Mouse (Mus musculus) NIH3T3 (cell line): ENCODE measurements around the gene Tmem213.

Source experiments
- DNase-seq: peaks from one replicate; pipeline ENCODE4 v3.0.0-alpha.2; 2012; ENCODE audit warnings: low read depth

Gene Tmem213

DNA sequence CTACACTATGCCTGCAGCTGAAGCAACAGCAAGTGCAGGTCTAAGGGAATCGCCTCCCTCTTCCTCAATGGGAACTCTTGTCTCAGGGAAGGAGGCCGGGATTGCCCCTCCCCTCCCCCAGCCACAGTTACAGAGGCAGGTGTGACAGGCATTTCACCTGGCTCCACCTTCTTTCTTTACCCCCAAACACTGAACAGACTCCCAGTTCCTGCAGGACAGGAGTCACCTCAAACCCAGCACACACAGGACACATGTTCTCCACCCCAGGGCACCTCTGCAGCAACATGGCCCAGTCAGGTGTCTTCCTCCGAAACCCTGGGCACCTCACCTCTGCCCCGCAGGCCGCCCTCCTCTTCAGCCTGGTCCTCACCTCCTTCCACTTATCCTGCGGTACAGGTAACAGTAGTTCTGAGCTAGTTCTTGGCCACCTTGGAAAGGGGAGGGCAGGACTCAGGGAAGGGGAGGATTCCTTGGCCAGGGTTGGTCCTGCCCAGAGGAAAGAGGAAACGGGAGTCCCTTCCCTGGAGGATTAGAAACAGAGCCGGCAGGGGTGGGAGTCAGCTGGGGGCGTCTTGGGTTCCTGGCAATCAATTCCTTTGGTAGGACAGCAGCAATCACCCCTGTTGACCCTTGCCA lies at the start of gene Tmem213:
Gene Tmem213 (plus strand): TSS at position 96 of the 636 bp plus-strand sequence.
- DNase-seq: no peak

DNA sequence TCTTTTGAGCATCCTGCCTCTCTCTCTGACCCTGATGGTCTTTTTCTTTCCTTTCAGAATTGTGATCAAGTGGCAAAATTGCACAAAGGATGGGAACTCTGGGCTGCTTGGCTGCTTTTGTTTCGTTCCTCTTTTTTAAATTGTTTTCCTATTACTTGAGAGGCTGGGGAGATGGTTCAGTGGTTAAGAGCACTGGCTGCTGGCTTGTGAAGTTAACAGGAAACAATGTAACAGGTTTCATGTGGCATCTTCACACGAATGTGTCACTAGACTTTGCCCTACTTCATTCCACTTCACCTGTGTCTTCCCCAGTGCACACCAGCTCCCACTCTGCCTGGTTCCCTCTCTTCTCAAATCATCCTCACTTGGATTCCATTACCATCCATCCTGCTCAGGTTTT lies 44.4 kb upstream of the Tmem213 start:
- no peak for DNase-seq

DNA sequence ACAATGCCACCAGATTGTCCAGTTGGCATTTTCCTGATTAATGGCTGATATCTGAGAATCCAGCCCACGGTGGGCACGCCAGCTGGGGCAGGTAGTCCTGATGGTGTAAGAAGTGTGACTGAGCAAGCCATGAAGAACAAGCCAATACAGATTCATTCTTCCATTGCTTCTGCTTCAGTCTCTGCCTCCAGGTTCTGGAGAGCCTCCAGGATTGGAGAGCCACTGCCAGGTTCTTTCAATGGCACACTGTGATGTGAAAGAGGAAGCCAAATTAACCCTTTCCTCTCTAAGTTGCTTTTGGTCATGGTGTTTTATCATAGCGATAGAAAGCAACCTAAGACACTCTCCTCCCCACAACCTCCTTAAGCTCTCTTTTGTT lies 43.9 kb upstream of the Tmem213 start:
- no peak for DNase-seq

DNA sequence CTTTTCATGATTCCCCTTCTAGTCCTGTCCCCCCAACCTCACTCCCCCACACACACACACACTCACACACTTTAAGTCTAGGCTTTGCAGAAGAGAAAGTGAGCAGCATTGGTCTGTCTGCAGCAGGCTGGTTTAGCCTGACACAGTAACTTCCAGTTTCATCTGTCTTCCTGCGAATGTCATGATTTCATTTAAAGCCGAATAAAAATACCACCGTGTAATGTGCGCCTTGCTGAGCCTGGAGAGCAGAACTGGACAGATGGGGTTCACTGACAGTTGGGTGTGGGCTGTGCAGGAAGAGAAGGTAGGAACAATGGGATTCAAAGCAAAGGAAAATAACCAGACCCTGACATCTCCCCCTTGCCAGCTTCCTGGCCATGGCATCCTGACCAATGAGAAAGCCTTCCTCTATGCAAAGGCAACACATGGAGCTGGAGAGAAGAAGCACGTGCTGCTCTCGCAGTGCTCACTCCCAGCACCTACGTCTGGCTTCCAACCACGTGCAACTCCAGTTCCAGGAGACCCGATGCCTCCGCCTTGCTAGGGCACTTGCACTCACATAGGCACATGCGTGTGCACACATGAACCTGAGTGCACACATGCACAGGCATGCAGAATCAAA lies 43.4 kb upstream of the Tmem213 start:
- no peak for DNase-seq

DNA sequence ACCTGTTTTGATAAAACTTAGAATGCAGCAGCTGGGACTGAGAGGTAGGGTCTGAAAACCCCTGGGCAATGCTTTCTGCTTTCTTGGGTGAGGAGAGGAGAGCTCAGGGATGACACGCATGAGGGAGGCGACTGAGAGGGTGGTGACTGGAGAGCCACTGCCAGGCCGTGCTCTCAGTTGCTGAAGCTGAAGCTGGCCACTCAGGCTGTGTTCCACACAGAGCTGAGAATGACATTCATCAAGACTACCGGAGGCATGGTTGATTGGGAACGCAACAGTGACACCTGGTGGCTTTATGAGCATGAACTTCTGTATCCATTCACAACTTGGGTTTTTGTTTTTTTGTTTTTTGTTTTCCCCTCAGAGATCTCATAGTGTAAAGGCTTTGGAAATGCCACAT lies 42.8 kb upstream of the Tmem213 start:
- peak; percentile 91 for DNase-seq

DNA sequence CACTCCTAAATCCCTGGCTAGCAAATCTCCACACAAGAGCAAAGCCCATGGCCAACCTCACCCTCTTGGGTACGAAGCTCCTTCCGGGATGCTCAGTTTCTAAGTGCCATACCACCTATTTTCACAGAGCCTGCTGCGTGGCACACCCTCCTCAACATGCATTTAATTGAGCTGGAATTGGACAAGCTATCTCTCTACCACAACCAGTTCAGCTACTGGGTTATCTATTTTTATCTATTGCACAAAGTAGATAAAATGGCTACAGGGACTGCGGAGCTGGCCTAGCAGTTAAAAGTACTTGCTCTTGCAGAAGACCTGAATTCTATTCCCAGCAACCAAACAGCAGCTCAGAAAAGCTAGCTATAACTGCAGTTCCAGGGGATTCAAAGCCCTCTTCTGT lies 37.8 kb upstream of the Tmem213 start:
- DNase-seq: no peak

DNA sequence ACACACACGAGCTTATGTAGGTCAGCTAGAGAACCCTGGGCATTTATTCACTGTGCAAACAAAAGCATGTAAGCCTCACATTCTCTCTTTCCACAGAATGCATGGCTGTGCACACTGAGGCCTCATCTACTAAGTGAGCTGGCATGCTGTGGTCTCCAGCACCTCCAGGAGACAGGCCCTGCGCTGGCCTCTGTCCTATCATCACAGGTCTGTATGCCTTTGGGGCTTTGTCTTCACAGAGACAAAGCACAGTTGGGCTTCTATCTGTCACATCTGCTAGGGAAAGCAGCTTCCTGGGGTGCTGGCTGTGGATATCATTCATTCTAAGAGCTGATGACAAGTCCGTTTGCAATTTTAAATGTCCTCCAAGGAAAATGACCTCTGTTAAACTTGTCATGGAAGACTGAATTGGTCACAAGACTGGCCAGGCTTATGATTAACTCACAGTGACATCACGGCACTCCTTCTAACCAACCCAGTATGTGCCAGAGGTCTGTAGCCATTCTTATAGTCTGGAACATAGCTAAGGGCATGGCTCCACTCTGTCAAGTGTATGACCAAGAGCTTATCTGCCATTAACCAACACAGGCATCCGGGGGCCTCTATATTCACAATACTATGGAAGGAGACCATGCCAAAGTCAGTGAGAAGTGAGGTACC lies 36.8 kb upstream of the Tmem213 start:
- peak; percentile 24 for DNase-seq

DNA sequence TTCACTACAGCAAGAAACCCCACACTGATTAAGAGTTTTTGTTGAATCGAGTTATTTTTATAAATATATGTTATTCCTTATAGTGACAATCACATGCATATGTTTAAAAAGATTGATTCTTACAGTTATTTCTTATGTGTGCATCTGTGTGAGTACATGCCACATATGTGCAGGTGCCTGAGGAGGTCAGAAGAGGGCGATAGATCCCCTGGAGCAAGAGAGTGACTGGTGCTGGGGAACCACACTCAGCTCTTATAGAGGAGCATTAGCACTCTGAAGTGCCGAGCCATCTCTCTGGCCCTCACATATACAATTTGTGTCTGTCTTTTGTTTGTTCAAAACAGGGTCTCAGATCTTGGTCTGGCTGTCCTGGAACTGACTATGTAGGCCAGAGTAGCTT lies 35.5 kb upstream of the Tmem213 start:
- DNase-seq: no peak

DNA sequence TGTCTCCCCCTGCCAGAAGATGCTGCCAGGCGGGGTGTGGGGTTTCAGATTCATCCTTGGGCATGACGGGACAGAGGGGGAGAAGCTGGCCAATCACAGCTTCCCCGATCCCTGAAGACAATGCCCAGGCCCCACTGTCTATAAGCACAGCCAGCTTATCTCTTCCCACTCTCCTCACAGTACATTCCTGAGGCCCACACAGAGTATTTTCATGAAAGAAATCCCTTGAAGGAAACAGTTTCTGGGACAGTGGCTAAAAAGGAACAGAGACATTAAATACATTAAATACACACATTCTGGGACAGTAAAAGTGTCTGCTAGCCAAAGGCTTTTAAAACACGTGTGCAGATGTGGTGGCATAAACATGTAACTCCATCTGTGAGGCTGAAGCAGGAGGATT lies 28.7 kb upstream of the Tmem213 start:
- DNase-seq: no peak

DNA sequence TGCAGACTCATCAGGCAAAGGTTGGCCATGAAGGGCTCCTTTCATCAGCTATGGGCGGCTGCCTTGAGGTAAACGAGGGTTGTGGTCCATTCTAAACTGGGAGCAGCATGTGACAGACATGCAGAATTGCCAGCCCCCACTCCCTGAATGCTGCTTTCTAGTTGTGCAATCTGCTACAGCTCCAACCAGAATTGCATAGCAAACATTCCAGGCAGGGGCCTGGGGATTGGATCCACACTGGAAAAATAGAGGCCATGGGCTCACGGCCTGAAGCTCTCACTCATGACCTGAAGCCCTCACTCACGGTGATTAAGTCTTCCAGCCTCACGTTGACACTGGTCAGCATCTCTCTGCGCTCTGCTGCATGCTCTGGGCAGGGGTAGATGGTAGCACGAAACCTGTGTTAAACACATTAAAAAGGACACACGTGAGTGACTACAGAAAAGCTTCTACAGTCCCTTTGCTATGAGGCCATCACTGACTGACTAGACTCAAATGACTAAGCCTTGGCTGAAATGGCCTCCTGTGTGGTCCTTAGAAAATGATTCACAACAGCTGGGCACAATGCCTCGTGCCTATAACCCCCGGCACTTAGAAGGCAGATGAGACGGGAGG lies 27.2 kb upstream of the Tmem213 start:
- peak; percentile 92 for DNase-seq

DNA sequence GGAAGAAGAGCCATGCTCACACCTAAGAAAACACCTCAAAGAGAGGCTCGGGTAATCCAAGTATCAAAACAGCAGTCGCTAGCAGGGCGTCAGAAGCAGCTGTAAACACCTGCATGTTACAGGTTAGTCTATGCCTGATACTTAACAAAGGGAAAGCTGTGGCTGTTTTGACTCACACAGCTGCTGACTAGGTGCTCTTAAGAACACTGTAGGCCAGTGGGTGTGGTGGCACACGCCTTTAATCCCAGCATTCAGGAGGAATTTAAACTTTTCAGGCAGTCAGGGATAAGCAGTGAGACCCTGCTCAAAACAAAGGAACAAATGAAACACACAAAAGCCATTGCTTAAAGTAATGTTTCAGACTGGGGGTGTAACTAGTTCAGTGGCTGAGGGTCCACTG lies 25.9 kb upstream of the Tmem213 start:
- no peak for DNase-seq

DNA sequence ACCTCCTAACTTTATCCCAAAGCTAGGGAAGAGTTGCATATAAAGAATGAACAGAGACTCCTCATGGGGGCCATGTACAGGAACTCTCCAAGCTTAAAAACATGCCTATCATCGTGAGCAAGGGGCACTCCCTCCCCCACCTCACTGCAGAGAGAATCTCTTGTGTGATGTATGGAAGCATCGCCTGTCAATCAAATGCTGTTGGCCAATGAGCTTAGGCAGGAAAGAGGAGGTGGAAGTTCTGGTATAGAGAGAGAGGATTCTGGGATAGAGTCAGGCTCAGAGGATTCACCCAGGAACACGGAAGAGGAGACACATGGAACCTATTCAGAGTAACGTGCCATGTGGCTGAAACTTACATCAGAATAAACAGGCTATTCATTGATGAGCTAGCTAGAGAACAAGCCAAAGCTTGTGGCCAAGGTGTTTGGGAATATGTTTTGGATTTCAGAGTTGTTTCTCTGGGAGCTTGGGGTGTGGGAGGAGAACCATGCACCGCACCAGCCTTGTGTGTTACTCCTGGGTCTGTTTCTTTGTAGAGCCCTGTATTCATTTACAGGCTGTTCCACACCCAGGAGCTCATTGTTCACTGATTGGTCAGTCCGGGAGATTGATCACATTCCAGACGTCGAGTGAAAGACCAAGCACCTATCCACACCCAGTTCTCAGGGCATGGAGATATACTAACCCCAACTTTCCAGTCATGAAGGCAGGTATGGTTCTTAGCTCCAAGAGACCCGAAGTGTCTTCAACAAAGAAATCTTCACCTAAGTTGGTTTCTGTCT lies 21.6 kb upstream of the Tmem213 start:
- DNase-seq: no peak

DNA sequence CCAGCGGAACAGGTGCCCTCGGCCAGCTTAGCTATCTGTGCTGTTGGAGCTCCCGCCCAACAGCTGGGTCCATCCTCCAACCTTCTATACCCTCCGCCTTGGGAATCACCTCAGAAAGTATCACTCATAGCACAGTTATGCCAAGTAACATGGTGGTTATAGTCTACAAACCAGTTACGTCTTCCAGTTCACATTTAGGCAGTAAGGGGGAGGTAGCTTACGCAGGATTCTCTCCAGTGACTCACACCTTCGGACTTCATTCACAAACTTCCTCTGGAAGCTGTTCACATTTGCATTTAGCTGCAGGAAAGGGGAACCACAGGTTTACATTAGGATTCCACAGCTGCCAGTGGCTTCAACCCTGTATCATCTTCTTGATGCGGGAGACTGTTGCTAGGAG lies 16.5 kb upstream of the Tmem213 start:
- DNase-seq: peak; percentile 77

DNA sequence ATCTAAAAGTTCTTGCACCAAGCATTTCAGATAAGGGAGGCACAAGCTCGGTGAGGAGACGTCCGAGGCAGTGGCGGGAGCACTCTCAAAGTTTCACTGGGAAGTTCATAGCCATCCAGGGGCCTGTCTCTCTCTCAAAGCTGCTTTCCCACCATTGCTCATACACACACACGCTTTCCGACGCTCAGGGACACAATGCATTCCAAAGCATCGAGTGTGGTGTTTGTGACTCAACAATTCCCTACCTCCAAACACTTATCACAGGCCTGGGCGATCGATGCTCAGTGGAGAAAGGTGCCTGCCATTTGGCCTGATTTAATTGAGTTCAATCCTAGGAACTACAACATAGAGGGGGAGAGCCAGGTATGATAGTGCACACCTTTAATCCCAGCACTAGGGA lies 14.4 kb upstream of the Tmem213 start:
- peak; percentile 52 for DNase-seq

DNA sequence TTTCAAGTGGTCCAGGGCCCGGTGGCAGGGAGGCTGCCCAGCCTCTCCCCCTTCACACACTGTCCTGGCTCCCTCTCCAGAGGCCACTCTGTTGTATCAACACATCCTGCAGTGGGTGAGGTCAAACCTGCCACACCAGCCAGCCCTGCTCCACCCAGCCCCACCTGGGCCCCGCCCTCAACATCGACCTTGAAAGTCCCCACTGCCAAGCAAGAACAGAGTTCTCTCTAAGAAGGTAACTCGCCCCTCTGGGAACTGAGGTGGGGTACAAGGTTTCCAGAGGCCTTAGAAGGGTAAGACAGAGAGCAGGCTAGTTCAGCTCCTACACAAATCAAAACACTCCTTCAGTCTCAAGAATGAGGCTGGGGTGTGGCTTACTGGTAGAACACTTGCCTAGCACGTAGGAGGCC lies 12.1 kb upstream of the Tmem213 start:
- no peak for DNase-seq

DNA sequence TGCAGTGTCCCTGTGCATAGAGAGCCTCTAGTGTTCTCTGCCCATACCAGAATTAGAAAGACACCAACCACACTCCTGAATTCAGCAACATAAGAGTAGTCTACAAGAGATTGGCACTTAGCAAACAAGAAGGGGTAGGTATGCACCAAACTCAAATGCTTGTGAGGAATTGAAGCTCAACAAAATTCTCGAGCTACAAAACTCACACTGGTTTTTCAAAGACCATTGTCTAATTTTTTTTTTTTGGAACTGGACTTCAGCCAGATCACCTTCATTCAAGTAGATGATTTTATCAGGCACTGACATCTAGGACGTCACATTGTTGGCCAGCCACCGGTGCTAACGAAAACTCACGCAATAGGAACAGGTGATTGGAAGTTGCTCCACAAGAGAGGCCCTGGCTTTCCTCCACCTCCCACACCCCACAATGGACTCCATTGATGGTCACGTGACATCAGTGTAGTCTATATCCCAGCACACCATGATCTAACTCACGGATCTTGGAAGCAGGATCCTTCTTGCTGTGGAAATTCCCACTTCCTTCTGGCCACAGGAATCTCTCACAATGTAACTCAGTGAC lies 6.7 kb upstream of the Tmem213 start:
- no peak for DNase-seq

DNA sequence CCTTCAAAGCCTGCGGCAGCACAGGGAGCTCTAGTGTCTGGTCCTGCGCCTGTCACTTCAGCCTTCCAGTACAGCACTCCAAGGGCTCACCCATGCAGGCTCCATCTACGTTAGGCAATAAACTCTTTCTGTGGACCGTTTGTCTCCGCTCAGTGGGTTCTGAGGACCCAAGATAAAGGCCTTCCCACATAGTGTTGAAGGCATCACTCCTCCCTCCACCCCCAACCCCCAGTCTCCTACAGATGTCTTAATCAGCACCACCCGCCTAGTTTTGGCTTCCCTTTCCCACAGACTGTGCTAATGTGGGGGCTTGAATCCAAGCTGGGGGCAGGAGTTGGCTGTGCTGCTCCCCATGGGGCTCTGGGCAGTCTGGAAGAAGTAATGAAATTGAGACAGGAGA lies 5.3 kb upstream of the Tmem213 start:
- no peak for DNase-seq

DNA sequence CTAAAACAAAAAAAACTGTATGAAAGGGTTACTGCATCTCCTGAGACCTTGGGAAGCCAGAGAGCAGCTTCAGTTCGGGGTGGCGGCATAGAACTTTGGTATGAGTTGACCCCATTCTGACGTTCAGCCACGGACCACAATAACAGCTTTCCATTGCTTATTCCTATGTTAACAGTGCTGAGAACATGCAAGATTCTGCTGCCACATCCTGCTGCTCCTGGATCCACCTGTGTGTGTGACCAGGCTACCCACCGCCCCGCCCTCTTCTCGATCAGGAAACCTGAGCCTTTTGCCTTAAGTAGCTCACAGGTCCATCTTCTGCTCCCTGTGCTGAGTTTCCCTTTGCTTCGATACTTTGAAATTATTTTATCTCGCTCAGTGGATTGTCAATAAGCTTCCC lies 3.1 kb upstream of the Tmem213 start:
- DNase-seq: no peak

DNA sequence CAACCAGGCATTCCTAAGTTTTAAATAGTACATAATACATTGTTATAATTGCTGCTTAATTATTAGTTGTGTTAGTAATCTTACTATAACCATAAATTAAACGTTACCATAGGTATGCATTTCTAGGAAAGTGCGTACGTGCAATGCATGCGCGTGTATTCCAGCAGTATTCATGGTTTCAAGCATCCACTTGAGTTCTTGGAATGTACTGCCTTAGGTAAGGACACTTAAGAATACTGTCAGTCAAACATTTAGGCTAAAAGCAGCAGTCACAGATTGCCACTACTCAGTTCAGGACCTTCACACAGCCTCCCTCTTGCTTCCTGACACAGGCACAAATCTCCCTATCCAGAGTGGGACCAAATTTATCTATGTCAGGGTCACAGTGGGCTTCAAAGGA lies 606 bp upstream of the Tmem213 start:
- no peak for DNase-seq

DNA sequence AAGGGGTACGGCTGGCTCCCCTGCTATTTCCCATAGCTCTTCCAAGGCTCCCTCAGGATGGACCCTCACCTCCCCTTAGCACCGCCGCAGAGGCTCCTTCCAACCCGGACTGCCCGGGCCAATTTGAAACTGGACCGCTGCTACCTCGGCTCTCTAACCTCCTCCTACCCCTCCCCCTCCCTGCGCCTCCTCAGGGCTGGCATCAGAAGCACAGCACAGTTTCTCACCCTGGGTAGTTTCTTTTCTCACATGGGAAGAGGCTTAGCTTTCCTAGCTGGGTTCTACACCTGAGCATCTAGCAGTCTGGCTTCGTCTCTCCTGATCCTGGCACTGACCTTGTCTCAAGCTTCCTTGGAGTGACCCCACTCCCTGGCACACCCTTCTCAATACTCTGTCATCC lies 816 bp downstream of the Tmem213 start:
- no peak for DNase-seq

DNA sequence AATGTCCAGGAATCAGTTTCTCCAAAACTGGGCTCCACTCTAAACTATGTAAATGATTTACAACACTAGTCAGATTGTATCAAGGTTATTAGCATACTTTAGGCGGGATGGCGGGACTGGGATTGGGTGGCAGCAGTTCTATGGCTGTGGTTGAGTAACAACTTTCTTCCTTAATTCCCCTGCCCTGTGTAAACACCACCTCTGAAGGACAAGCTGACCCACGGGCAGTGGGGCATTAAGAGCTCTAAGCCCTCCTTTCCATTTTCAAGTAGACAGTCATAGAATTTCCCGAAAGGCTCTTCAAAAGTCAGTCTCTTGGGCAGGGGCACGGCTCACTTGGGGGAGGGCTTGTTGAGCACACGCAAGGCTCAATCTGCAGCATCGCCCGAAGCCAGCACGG lies 1.8 kb downstream of the Tmem213 start:
- no peak for DNase-seq

DNA sequence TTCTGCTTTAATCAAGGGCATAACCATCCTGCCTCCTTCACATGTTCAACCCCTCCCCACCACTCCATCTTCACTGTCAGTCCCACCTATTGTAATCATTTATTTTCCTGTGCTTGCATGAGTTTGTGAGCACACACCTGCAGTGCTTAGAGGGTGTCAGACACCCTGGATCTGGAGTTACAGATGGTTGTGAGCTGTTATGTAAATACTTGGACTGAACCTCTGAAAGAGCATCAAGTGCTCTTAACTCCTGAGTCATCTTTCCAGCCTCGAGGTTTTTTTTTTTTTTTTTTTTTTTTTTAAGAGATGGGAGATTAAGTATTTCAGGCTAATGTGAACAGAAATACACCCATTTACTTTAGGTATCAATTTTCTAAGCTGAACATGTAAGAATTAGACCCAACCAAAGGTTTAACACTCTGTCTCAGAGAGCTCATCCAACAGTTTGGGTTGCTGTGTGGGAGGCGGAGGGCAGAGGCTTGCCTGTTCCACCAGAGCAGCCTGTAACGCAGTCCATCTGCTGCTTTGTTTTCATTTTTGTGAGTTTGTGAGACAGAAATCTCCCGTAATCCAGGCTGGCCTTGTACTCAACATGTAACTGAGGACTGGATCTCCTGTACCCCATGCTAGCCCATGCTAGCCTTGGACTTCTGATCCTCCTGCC lies 7.2 kb downstream of the Tmem213 start:
- peak; percentile 62 for DNase-seq
